ENCODE assay signal across 12 mouse cellular contexts in the genomic region with DNA sequence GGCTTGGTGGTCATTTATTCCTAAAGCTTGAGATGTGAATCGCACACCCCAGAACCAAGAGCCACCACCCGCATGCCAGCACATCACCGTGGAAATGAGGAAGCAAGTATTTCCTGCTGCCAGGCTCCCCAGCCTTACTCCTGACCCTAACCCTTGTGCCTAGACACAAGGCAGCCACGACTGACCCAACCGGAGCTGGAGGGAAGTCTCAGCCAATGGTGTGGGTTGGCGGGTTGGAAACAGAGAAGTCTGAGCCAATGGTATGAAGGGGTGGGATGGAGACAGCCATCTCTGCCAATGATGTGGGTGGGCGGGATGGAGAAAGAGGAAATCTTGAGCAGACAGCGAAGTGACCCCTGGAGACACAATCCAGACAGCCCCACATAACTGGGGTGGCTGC.
"Had no signal": no experiment of that assay in that cellular context is flagged by ENCODE, and none has a peak within 500 bp of the region (broad histone marks: within the 10 kb centered on the region; RNA-seq: fewer than 3 reads in every experiment).

No protein-coding gene starts in this region.

- H3K36me3 ChIP-seq: liver, embryonic 15.5 days; midbrain, embryonic 15.5 days; neural tube, embryonic 13.5 days had no signal

- H3K4me1 ChIP-seq: liver, embryonic 15.5 days; midbrain, embryonic 15.5 days had no signal

- H3K27me3 ChIP-seq: midbrain, embryonic 15.5 days had no signal

- DNase-seq: kidney, adult 8-10 months; kidney, postnatal 25 days; lung, adult 2 months; lung, postnatal 36 days; retina, postnatal 1 day; thymus, adult 18-20 months; thymus, postnatal 14 days had no signal

- H3K4me3 ChIP-seq: liver, embryonic 15.5 days; midbrain, embryonic 15.5 days; neural tube, embryonic 13.5 days had no signal

- H3K27ac ChIP-seq: liver, embryonic 15.5 days; midbrain, embryonic 15.5 days; neural tube, embryonic 13.5 days; stomach, postnatal 0 days had no signal

- H3K9me3 ChIP-seq: liver, embryonic 15.5 days; midbrain, embryonic 15.5 days; neural tube, embryonic 13.5 days had no signal

- ATAC-seq: lung, postnatal 0 days; midbrain, embryonic 15.5 days had no signal
